Mouse (Mus musculus) forebrain, embryonic 16.5 days (tissue): ENCODE data around the gene Heatr1. TPM values are rescaled to one million over a fixed set of nuclear protein-coding genes. Genes with fewer than 3 reads are reported as not detected.

Source experiments
- ATAC-seq: fragments of 200-750 bp; cut with Nextera tagmentation; 2 replicates; pipeline ENCODE4 v1.8.0; 2017; ENCODE audit warnings: mild to moderate bottlenecking, moderate library complexity
- H3K27ac ChIP-seq: fragments of 300-500 bp; sonication (generic); 2 replicates; pipeline ENCODE4 v1.5.1; 2014; ENCODE audit warnings: low read length, control low read depth
- H3K27me3 ChIP-seq: fragments of 300-500 bp; sonication (generic); replicated peaks from 2 replicates; pipeline ENCODE4 v1.6.1; 2014; ENCODE audit warnings: low read length; ENCODE audit not compliant: control insufficient read depth, insufficient read depth
- H3K36me3 ChIP-seq: fragments of 300-500 bp; sonication (generic); 2 replicates; pipeline ENCODE4 v1.6.1; 2014; ENCODE audit not compliant: control insufficient read depth, insufficient read depth
- H3K4me1 ChIP-seq: fragments of 300-500 bp; sonication (generic); replicated peaks from 2 replicates; pipeline ENCODE4 v1.6.1; 2014; ENCODE audit warnings: low read length; ENCODE audit not compliant: control insufficient read depth, insufficient read depth
- H3K4me2 ChIP-seq: fragments of 300-500 bp; sonication (generic); 2 replicates; pipeline ENCODE4 v1.6.1; 2014; ENCODE audit warnings: mild to moderate bottlenecking, low read length, control low read depth
- H3K4me3 ChIP-seq: fragments of 300-500 bp; sonication (generic); replicated peaks from 2 replicates; pipeline ENCODE4 v1.5.1; 2014; ENCODE audit warnings: mild to moderate bottlenecking, low read length, control low read depth
- H3K9ac ChIP-seq: fragments of 300-500 bp; sonication (generic); replicated peaks from 2 replicates; pipeline ENCODE4 v1.6.1; 2014; ENCODE audit warnings: low read depth, low read length, control low read depth
- H3K9me3 ChIP-seq: fragments of 300-500 bp; sonication (generic); 2 replicates; pipeline ENCODE4 v1.6.1; 2016; ENCODE audit warnings: low read length; ENCODE audit not compliant: control insufficient read depth
- WGBS: fragments of 180-500 bp; shearing (Covaris S2); extraction: QIAGEN DNeasy Blood & Tissue Kit; methylation state at CpG from one replicate; pipeline ENCODE4 v1.1.7; 2014; 5-methylcytosine and 5-hydroxymethylcytosine counted together
- polyA plus RNA-seq: library from polyadenylated mRNA; unstranded; fragments of >200 nt; fragmentation: Nextera tagmentation; extraction: Ambion mirVana; gene quantifications from 2 replicates; pipeline ENCODE4 v1.2.1, GENCODE M21; 2015

Gene Heatr1
- polyA plus RNA-seq, 1 experiment from 2014 or later = 17.8 TPM

DNA sequence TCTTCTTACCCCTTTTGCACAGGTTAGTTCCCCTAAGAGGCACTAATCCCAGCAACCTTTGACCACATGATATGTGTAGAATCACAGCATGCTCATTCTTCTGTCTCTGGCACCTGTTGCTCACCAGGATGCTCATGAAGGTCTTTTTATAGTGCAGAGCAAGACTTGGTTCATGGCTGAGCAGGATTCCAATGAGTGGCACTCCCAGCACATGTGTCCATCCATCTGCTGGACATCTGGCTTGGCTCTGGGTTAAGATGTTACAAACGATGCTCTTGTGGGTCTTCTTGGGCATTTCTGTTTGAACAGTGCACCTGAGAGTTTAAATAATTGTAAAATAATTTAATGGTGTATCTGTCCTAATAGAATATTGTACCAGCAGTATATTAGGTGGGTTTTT is 18.0 kb upstream of the Heatr1 start:
- Histone ChIP-seq H3K4me3 (no peak overlapping the region), H3K4me2 (no peak overlapping the region), H3K27me3 (no peaks in the 10 kb centered on the region), H3K9ac (no peak overlapping the region), H3K27ac (no peak overlapping the region), H3K36me3 (no peaks in the 10 kb centered on the region), H3K4me1 (no peaks in the 10 kb centered on the region), H3K9me3 (peaks cover 3% of the 10 kb centered on the region; the same call in 1 of the 2 replicates)
- WGBS = 71% methylated on average over 1 of the region's 1 CpGs
- ATAC-seq = no peak

- no peak for ATAC-seq
- H3K9me3 ChIP-seq = no peaks in the 10 kb centered on the region
- H3K27me3 ChIP-seq = no peaks in the 10 kb centered on the region
- H3K4me2 ChIP-seq = no peak overlapping the region
- no peak overlapping the region for H3K27ac ChIP-seq
- H3K4me3 ChIP-seq = no peak overlapping the region
- H3K36me3 ChIP-seq = no peaks in the 10 kb centered on the region
- H3K9ac ChIP-seq = no peak overlapping the region
- no peaks in the 10 kb centered on the region for H3K4me1 ChIP-seq
These were observed 10.0 kb upstream of the Heatr1 start for GRCm38 (mm10) chr13:12384796-12385195.

DNA sequence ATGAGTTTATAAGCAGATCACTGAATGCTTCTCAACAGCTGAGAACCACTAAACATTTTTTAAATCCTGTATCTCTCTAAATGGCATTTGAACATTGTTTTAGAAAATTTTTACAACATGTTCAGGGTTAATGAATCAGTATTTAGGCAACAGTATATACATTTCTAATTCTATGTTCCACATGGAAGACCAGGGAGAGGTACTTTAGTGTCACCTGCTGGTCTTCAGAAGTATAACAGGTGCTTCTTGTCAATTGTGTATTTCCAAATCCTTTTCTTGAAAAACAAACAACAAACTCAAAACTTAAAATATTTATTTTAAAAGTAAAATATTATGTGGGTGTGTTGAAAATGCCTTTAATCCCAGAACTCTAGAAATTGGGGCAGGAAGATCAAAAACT is 8.5 kb upstream of the Heatr1 start:
- ATAC-seq = peak; percentile 45; the same call in 1 of the 2 replicates
- Histone ChIP-seq H3K36me3 (no peaks in the 10 kb centered on the region), H3K9me3 (no peaks in the 10 kb centered on the region), H3K27ac (no peak overlapping the region), H3K4me3 (no peak overlapping the region), H3K4me1 (no peaks in the 10 kb centered on the region), H3K9ac (no peak overlapping the region), H3K4me2 (no peak overlapping the region), H3K27me3 (no peaks in the 10 kb centered on the region)

- no peak for ATAC-seq
- H3K9me3 ChIP-seq = no peaks in the 10 kb centered on the region
- peak overlapping the region; percentile 69 for H3K4me2 ChIP-seq
- peaks cover 9% of the 10 kb centered on the region; the same call in 1 of the 2 replicates for H3K27me3 ChIP-seq
- WGBS = under 1% methylated on average over 23 of the region's 23 CpGs
- H3K36me3 ChIP-seq = peaks cover 7% of the 10 kb centered on the region; the same call in 1 of the 2 replicates
- H3K9ac ChIP-seq = peak overlapping the region; percentile 51
- peak overlapping the region; percentile 74 for H3K4me3 ChIP-seq
- H3K27ac ChIP-seq = no peak overlapping the region
- peaks cover 7% of the 10 kb centered on the region for H3K4me1 ChIP-seq
These were observed 744 bp downstream of the Heatr1 start for GRCm38 (mm10) chr13:12395571-12395970.

GRCm38 (mm10) chr13:12408343-12409066 is 13.7 kb downstream of the Heatr1 start:
- WGBS = 70% methylated on average over 9 of the region's 9 CpGs
- Histone ChIP-seq H3K9me3 (no peaks in the 10 kb centered on the region), H3K4me1 (no peaks in the 10 kb centered on the region), H3K27me3 (no peaks in the 10 kb centered on the region), H3K36me3 (peaks cover 37% of the 10 kb centered on the region), H3K27ac (no peak overlapping the region), H3K4me2 (no peak overlapping the region), H3K4me3 (no peak overlapping the region), H3K9ac (no peak overlapping the region)
- no peak for ATAC-seq

DNA sequence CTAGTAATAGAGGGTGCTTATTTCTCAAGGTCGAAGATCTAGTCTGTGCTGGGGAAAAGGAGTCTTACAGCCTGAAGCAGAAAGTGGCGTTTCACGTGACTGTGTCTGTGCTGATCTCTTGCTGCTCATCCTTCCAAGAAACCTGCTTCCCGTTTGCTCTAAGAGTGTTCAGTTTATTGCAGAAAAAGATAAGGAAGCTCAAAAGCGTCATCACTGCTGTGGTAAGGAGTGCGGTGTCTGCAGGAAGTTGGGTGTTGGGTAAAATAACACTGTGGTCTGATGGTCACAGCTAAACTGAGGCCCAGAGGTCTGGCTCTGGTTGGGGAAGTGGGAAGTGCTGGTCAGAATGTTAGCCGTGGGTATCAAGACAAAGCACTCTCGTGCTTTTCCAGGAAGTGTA is 17.2 kb downstream of the Heatr1 start:
- H3K9ac ChIP-seq = no peak overlapping the region
- WGBS = 92% methylated on average over 8 of the region's 8 CpGs
- H3K9me3 ChIP-seq = no peaks in the 10 kb centered on the region
- H3K4me3 ChIP-seq = no peak overlapping the region
- H3K36me3 ChIP-seq = peaks cover 41% of the 10 kb centered on the region
- H3K4me2 ChIP-seq = no peak overlapping the region
- no peak overlapping the region for H3K27ac ChIP-seq
- no peaks in the 10 kb centered on the region for H3K4me1 ChIP-seq
- no peaks in the 10 kb centered on the region for H3K27me3 ChIP-seq
- no peak for ATAC-seq

GRCm38 (mm10) chr13:12420596-12420995 is 25.8 kb downstream of the Heatr1 start:
- Histone ChIP-seq H3K4me1 (no peaks in the 10 kb centered on the region), H3K4me3 (no peak overlapping the region), H3K9me3 (no peaks in the 10 kb centered on the region), H3K27ac (no peak overlapping the region), H3K27me3 (no peaks in the 10 kb centered on the region), H3K9ac (no peak overlapping the region), H3K4me2 (no peak overlapping the region), H3K36me3 (peaks cover 58% of the 10 kb centered on the region)
- WGBS = 96% methylated on average over 9 of the region's 9 CpGs
- ATAC-seq = no peak

- H3K4me2 ChIP-seq = no peak overlapping the region
- no peaks in the 10 kb centered on the region for H3K9me3 ChIP-seq
- H3K9ac ChIP-seq = no peak overlapping the region
- no peak overlapping the region for H3K27ac ChIP-seq
- WGBS = 97% methylated on average over 13 of the region's 13 CpGs
- H3K27me3 ChIP-seq = no peaks in the 10 kb centered on the region
- no peak overlapping the region for H3K4me3 ChIP-seq
- H3K4me1 ChIP-seq = no peaks in the 10 kb centered on the region
- H3K36me3 ChIP-seq = peaks cover 43% of the 10 kb centered on the region
- ATAC-seq = no peak
These were observed 33.7 kb downstream of the Heatr1 start for GRCm38 (mm10) chr13:12428556-12428955.

DNA sequence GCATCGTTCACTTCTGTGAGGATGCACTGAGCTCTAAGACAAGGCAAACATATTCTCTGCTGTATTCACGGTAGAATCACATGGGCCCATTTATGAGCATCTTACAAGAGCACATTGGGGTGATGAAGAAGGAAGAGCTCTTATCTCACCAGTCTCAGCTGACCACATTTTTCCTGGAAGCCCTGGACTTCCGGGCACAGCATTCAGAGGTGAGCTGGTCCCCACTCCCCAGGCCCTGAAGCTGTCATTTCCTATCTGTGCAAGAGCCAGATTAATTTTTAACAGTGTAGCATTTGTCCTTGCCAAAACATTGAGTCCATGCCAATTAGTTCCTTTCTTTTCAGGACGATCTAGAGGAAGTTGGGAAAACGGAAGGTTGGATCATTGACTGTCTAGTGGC is 39.0 kb downstream of the Heatr1 start:
- ATAC-seq = no peak
- WGBS = 89% methylated on average over 5 of the region's 5 CpGs
- Histone ChIP-seq H3K4me1 (no peaks in the 10 kb centered on the region), H3K4me2 (no peak overlapping the region), H3K27ac (no peak overlapping the region), H3K36me3 (peaks cover 45% of the 10 kb centered on the region), H3K9me3 (no peaks in the 10 kb centered on the region), H3K4me3 (no peak overlapping the region), H3K27me3 (no peaks in the 10 kb centered on the region), H3K9ac (no peak overlapping the region)

DNA sequence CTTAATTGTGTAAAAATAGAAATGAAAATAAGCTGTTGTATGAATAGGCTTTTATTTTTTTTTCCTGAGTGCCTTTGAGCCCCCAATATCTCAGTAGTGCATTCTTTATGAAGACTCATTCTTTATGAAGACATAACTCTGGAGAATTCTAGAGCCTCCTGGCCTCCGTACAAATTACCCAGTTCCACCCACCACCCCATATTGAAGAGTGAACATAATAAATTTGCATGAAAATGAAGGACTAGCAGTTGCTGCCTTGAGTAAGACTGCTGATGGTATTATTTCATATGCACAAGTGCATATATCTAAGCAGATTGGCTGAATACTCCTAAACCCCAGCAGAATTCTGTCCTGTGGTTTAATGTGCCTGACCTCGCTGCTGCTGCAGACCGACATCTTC is 44.8 kb downstream of the Heatr1 start:
- H3K27me3 ChIP-seq = no peaks in the 10 kb centered on the region
- no peaks in the 10 kb centered on the region for H3K4me1 ChIP-seq
- H3K4me3 ChIP-seq = no peak overlapping the region
- H3K27ac ChIP-seq = no peak overlapping the region
- WGBS = 91% methylated on average over 3 of the region's 3 CpGs
- H3K4me2 ChIP-seq = no peak overlapping the region
- no peaks in the 10 kb centered on the region for H3K9me3 ChIP-seq
- H3K36me3 ChIP-seq = peaks cover 24% of the 10 kb centered on the region
- no peak overlapping the region for H3K9ac ChIP-seq
- no peak for ATAC-seq
